Mouse (Mus musculus): Measurements from ENCODE around the gene Akap7. TPM values are rescaled to one million over a fixed set of nuclear protein-coding genes. Genes with fewer than 3 reads are reported as not detected.
"Not testable (repeated sequence)": the region's sequence is repeated elsewhere in the genome, so short reads cannot be mapped to it uniquely, and the experiment has no call there.

Gene Akap7
- polyA plus RNA-seq, 1 experiment from 2014 or later: 28.5 TPM

DNA sequence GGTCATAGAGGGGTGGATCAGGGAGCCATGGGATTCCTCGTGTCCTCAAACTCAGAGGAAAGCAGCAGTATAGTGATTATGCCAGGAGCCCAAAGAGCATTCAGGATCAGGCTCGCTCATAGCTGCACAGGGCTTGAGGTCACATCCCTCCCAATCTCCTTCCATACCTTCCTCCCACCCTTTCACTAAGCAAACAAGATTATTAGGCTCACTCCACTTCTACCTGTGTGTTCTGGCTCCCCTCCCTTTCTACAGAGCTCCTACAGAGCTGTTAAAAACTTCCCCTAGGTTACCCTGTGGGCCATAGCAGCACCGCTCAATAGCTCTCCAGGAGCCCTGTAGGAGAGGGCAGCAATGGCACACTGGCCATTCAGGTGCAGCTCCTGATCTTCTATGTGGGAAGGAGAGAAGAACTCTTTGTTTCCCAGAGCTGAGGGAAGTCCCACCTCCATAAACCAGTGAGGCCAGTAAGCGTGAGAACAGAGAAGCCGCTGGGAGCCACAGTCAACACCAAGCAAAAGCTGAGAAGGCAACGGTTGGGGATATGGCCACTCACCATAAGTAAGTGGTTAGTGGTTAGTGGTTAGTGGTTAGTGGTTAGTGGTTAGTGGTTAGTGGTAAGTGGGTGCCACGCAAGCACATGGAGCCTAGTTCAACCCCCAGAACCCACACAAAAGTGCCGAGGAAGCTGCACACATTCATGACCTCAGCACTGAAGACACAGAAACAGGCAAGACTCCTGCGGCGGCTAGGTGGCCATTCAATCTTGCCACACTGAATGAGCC is 122.7 kb downstream of the Akap7 start:
- no peaks in the 10 kb centered on the region for H3K36me3 ChIP-seq (ENCODE audit: control insufficient read depth, insufficient read depth, low read length)
- no peak overlapping the region for H3K27ac ChIP-seq (ENCODE audit: low read depth, low read length)
- no peak overlapping the region for H3K4me2 ChIP-seq
- no peaks in the 10 kb centered on the region for H3K9me3 ChIP-seq (replicated peaks; ENCODE audit: control insufficient read depth, low read length)
- no peak overlapping the region for H3K4me3 ChIP-seq (ENCODE audit: low read depth, low read length)
- 76% methylated on average over 10 of the region's 10 CpGs for WGBS (ENCODE audit: insufficient replicate concordance)
- no peaks in the 10 kb centered on the region for H3K27me3 ChIP-seq (ENCODE audit: control insufficient read depth, insufficient read depth, low read length)
- H3K4me1 ChIP-seq (ENCODE audit: control insufficient read depth, insufficient read depth, low read length): no peaks in the 10 kb centered on the region
- no peak overlapping the region for H3K9ac ChIP-seq (ENCODE audit: low read depth, low read length)
- ATAC-seq (replicated peaks; ENCODE audit: insufficient number of reproducible peaks, low FRiP score, low TSS enrichment): no peak

DNA sequence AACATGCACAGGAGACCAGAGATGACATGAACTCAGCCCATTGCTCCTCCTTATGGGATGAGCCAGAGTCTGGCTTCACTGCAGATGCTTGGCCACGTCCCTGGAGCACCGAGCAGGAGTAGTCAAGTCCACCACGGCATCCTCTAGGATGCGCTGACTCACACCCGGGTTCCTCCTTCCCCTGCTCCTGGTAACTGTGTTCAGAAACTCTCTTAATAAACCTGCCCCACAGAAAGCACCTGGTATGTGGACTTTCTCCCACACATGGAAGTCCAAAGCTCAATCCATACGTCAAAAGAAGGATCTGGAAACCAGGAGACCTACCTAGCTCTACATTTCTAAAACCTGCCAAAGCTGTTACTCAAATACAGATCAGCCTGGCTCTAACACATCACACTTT is 124.4 kb downstream of the Akap7 start:
- no peaks in the 10 kb centered on the region; the same call in 1 of the 2 replicates for H3K4me1 ChIP-seq (ENCODE audit: control insufficient read depth, insufficient read depth, low read length)
- H3K9ac ChIP-seq (ENCODE audit: low read depth, low read length): no peak overlapping the region
- no peak overlapping the region for H3K4me3 ChIP-seq (ENCODE audit: low read depth, low read length)
- 92% methylated on average over 6 of the region's 6 CpGs for WGBS (ENCODE audit: insufficient replicate concordance)
- H3K9me3 ChIP-seq (replicated peaks; ENCODE audit: control insufficient read depth, low read length): no peaks in the 10 kb centered on the region
- no peak overlapping the region for H3K4me2 ChIP-seq
- no peak overlapping the region for H3K27ac ChIP-seq (ENCODE audit: low read depth, low read length)
- no peaks in the 10 kb centered on the region for H3K27me3 ChIP-seq (ENCODE audit: control insufficient read depth, insufficient read depth, low read length)
- ATAC-seq (replicated peaks; ENCODE audit: insufficient number of reproducible peaks, low FRiP score, low TSS enrichment): no peak
- no peaks in the 10 kb centered on the region for H3K36me3 ChIP-seq (ENCODE audit: control insufficient read depth, insufficient read depth, low read length)

DNA sequence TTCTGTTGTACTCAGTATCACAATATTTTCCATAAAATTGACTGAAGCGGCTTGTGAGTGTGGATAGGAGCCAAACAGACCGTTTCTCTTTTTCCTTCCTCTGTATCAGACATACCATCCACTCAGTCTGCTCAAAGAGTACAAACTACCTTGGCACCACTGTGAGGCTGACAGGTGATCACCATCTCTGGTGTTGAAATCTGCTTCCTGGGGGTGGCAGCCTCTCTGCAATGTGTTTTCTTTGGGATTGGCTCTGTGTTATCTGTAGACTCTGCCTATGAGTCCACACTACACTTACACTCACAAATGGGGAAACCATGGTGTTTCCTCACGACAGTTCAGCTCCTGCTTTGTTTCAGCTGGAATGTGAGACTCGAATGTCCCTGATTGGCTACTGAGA is 128.6 kb downstream of the Akap7 start:
- 62% methylated on average over 4 of the region's 4 CpGs for WGBS (ENCODE audit: insufficient replicate concordance)
- H3K9me3 ChIP-seq (replicated peaks; ENCODE audit: control insufficient read depth, low read length): no peaks in the 10 kb centered on the region
- H3K27me3 ChIP-seq (ENCODE audit: control insufficient read depth, insufficient read depth, low read length): no peaks in the 10 kb centered on the region
- H3K36me3 ChIP-seq (ENCODE audit: control insufficient read depth, insufficient read depth, low read length): no peaks in the 10 kb centered on the region
- no peak for ATAC-seq (replicated peaks; ENCODE audit: insufficient number of reproducible peaks, low FRiP score, low TSS enrichment)
- no peak overlapping the region for H3K4me3 ChIP-seq (ENCODE audit: low read depth, low read length)
- H3K4me2 ChIP-seq: no peak overlapping the region
- H3K9ac ChIP-seq (ENCODE audit: low read depth, low read length): no peak overlapping the region
- H3K4me1 ChIP-seq (ENCODE audit: control insufficient read depth, insufficient read depth, low read length): no peaks in the 10 kb centered on the region; the same call in 1 of the 2 replicates
- H3K27ac ChIP-seq (ENCODE audit: low read depth, low read length): no peak overlapping the region

DNA sequence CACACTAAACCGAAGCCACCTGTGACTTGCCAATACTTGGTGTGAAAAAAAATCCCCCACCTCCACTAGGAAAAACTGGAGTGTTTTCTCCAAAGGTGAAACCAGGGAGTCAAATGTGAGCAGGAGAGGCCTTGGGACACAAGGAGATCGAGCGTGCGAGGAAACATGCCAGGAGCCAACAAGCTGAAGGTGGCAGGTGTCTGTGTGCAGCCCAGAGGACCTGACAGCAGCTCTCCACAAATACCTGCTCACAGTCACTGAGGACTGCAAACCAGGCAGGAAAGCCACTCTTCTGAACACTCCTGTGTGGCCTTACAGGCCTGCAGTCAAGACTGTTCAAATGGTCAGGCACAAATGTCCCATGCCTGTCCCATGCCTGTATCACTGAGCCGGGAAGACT is 130.4 kb downstream of the Akap7 start:
- WGBS (ENCODE audit: insufficient replicate concordance): 86% methylated on average over 5 of the region's 5 CpGs
- Histone ChIP-seq H3K4me2 (no peak overlapping the region), H3K9me3 (replicated peaks; ENCODE audit: control insufficient read depth, low read length) (no peaks in the 10 kb centered on the region), H3K9ac (ENCODE audit: low read depth, low read length) (no peak overlapping the region), H3K4me3 (ENCODE audit: low read depth, low read length) (no peak overlapping the region), H3K4me1 (ENCODE audit: control insufficient read depth, insufficient read depth, low read length) (no peaks in the 10 kb centered on the region; the same call in 1 of the 2 replicates), H3K36me3 (ENCODE audit: control insufficient read depth, insufficient read depth, low read length) (no peaks in the 10 kb centered on the region), H3K27me3 (ENCODE audit: control insufficient read depth, insufficient read depth, low read length) (no peaks in the 10 kb centered on the region), H3K27ac (ENCODE audit: low read depth, low read length) (no peak overlapping the region)
- ATAC-seq (replicated peaks; ENCODE audit: insufficient number of reproducible peaks, low FRiP score, low TSS enrichment): no peak

DNA sequence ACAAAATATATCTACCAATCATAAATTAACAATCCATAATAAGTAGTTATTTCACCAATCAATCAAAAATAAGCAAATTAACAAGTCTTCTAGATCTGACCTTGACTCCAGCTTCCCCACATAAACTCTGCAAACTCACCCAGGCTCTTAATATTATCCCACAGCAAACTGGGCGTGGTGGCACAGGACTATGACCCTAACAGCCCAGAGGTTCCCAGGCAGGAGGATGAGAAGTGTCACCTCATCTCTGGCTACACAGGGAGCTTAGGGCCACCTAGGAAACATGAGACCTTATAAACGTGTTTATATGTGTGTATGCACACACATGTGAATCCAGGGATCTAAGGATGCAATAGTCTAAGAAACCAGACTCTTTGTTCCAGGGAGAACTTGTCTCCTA is 132.8 kb downstream of the Akap7 start:
- H3K4me2 ChIP-seq: no peak overlapping the region
- no peak overlapping the region for H3K9ac ChIP-seq (ENCODE audit: low read depth, low read length)
- H3K36me3 ChIP-seq (ENCODE audit: control insufficient read depth, insufficient read depth, low read length): no peaks in the 10 kb centered on the region
- WGBS (ENCODE audit: insufficient replicate concordance): 83% methylated on average over 2 of the region's 2 CpGs
- ATAC-seq (replicated peaks; ENCODE audit: insufficient number of reproducible peaks, low FRiP score, low TSS enrichment): no peak
- H3K4me1 ChIP-seq (ENCODE audit: control insufficient read depth, insufficient read depth, low read length): no peaks in the 10 kb centered on the region; the same call in 1 of the 2 replicates
- no peaks in the 10 kb centered on the region for H3K27me3 ChIP-seq (ENCODE audit: control insufficient read depth, insufficient read depth, low read length)
- no peak overlapping the region for H3K4me3 ChIP-seq (ENCODE audit: low read depth, low read length)
- H3K9me3 ChIP-seq (replicated peaks; ENCODE audit: control insufficient read depth, low read length): no peaks in the 10 kb centered on the region
- H3K27ac ChIP-seq (ENCODE audit: low read depth, low read length): no peak overlapping the region

DNA sequence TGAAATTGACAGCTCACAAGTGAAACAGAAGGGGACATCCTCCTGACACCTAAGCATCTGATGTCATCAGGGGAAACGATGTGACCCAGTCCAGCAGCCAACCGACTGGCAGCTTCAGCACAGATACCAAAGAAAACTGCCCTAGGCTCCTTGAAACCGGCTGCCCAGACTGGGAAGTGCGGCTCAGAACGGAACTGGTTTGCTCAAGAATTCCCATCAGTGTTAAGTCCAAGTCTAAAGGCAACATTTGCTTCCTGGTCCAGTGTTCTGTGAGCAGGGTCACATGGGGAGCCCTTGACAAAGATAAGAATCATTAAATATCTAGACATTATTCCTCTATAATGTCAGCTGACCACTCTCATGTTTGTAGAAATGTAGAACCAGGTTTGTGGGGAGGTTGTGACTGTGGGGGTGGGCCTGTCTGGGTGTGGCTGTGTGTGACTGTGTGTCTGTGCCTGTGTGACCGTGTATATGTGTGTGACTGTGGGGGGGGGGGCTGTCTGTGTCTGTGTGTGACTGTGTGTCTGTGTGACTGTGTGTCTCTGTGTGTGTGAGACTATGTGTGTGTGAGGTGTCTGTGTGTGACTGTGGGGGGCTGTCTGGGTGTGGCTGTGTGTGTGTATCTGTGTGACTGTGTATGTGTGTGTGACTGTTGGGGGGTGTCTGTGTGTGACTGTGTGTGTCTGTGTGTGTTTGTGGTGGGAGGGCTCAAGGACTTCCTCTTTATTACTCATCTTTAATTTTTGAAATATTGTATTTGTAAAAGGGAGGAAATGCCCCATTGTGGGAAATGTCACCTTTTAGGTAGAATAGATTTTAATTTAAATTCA is 140.1 kb downstream of the Akap7 start:
- no peak overlapping the region for H3K9ac ChIP-seq (ENCODE audit: low read depth, low read length)
- no peaks in the 10 kb centered on the region for H3K27me3 ChIP-seq (ENCODE audit: control insufficient read depth, insufficient read depth, low read length)
- H3K4me1 ChIP-seq (ENCODE audit: control insufficient read depth, insufficient read depth, low read length): no peaks in the 10 kb centered on the region
- H3K9me3 ChIP-seq (replicated peaks; ENCODE audit: control insufficient read depth, low read length): no peaks in the 10 kb centered on the region
- ATAC-seq (replicated peaks; ENCODE audit: insufficient number of reproducible peaks, low FRiP score, low TSS enrichment): 0 out of 2 replicates have a peak, but pooled peaks have one; percentile 49
- no peak overlapping the region for H3K4me3 ChIP-seq (ENCODE audit: low read depth, low read length)
- H3K27ac ChIP-seq (ENCODE audit: low read depth, low read length): no peak overlapping the region
- H3K4me2 ChIP-seq: no peak overlapping the region
- H3K36me3 ChIP-seq (ENCODE audit: control insufficient read depth, insufficient read depth, low read length): no peaks in the 10 kb centered on the region
- WGBS (ENCODE audit: insufficient replicate concordance): 62% methylated on average over 6 of the region's 6 CpGs

DNA sequence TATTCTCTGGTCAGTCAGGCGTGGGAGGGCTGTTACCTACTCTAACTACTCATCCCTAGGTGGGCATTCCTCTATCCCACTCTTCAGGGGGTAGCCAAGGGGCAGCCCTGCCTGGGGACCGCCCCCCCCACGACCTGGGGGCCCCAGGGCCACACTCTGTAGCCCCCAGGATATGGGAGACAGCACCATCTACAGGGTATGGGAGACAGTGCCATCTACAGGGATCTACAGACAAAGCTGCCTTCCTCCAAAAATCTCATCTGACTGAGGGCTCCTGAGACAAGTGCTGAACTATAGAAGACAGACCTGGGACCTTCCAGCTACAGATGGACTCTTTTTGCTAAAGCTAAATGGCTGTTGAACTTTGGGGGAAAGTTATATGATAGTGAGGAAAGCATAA is 144.2 kb downstream of the Akap7 start:
- not testable (repeated sequence) for H3K4me1 ChIP-seq (ENCODE audit: control insufficient read depth, insufficient read depth, low read length); H3K4me3 ChIP-seq (ENCODE audit: low read depth, low read length); ATAC-seq (replicated peaks; ENCODE audit: insufficient number of reproducible peaks, low FRiP score, low TSS enrichment); H3K27ac ChIP-seq (ENCODE audit: low read depth, low read length); H3K9me3 ChIP-seq (replicated peaks; ENCODE audit: control insufficient read depth, low read length); H3K9ac ChIP-seq (ENCODE audit: low read depth, low read length); H3K36me3 ChIP-seq (ENCODE audit: control insufficient read depth, insufficient read depth, low read length); H3K4me2 ChIP-seq; H3K27me3 ChIP-seq (ENCODE audit: control insufficient read depth, insufficient read depth, low read length)
- WGBS (ENCODE audit: insufficient replicate concordance): 24% methylated on average over 3 of the region's 3 CpGs

DNA sequence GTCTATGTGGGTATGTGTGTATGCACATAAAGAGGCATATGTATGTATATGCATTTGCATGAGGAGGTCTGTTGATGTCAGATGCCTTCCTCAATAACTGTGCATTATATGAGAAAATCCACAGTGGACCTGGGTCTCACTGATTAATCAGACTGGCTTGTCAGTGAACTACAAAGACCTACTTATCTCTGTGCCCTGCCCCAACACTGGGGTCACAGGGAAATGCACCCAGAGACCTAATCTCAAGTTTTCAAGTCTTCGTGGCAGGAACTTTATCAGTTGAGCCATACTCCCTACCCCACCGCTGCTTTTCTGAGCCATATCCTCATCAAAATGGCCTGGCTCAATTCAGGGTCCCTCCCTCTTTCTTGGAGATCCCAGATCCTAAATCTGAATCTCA is 146.0 kb downstream of the Akap7 start:
- no peaks in the 10 kb centered on the region for H3K4me1 ChIP-seq (ENCODE audit: control insufficient read depth, insufficient read depth, low read length)
- H3K36me3 ChIP-seq (ENCODE audit: control insufficient read depth, insufficient read depth, low read length): no peaks in the 10 kb centered on the region
- no peak overlapping the region for H3K4me2 ChIP-seq
- 19% methylated on average over 2 of the region's 2 CpGs for WGBS (ENCODE audit: insufficient replicate concordance)
- no peak overlapping the region for H3K27ac ChIP-seq (ENCODE audit: low read depth, low read length)
- no peak overlapping the region for H3K9ac ChIP-seq (ENCODE audit: low read depth, low read length)
- no peaks in the 10 kb centered on the region for H3K9me3 ChIP-seq (replicated peaks; ENCODE audit: control insufficient read depth, low read length)
- ATAC-seq (replicated peaks; ENCODE audit: insufficient number of reproducible peaks, low FRiP score, low TSS enrichment): no peak
- no peaks in the 10 kb centered on the region for H3K27me3 ChIP-seq (ENCODE audit: control insufficient read depth, insufficient read depth, low read length)
- no peak overlapping the region for H3K4me3 ChIP-seq (ENCODE audit: low read depth, low read length)
